Mouse (Mus musculus) 3134 (cell line): ENCODE measurements around the gene Gm20604.

Source experiments
- DNase-seq: peaks from one replicate; pipeline ENCODE4 v3.0.0-alpha.2; 2011; ENCODE audit warnings: low spot score; ENCODE audit not compliant: insufficient read length; ENCODE audit errors: extremely low read depth

The Gm20604 gene

DNA sequence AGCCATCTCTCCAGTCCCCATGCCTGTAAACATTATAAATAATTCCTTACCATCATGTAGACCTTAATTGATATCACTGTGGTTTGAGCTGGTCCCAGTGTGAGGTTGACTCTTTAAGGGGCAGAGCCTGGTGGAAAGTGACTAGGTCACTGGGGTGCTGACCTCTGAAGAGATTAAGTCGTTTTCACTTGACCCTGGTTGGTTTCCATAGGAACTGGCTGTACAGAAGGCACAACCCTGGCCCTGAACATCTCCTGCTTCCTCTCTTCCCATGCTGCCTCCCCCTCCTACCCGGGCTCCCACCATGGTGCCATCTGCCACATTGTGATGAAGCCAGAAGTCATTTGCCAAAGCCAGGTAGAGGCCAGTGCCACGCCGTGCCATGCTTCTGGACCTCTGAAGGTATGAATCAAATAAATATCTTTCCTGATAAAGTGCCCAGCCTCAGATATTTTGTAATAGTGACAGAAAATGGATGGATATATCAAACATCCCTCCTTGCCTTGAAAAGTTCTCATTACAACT lies 47.6 kb downstream of the Gm20604 start:
- no peak for DNase-seq

DNA sequence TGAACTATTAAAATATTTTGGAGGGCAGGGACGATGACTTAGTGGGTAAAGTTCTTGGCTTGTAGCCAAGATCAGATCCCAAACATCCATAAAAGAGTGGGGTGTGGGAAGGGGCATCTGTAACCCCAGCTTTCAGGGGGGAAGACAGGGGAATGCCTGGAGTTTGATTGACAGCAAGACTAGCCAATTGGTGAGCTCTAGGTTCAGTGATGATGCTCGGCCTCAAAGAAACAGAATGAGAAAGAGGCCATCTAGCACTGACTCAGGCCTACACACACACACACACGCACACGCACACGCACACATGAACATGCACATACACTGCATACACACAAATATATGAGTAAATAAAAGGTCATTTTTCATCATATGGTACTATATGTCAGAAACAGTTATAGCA lies 48.6 kb downstream of the Gm20604 start:
- DNase-seq, result no peak

DNA sequence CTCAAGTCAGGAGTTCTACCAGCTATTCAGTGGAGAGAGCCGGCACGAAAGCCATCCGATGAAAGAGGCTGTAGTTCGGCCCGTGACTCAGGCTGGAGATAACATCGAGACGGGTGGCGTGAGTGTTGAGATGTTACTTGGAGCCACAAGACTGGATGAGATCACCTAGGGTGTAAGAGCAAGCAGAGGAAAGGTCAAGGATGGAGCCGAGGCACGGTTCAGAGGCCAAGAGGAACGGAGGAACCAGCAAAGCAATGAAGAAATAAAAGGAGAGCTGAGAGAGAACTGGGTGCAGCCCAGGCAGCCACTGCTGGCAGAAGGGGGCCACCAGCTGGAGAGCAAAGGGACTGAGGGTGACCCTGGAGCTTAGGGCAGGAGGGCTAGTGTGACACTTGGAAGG lies 50.3 kb downstream of the Gm20604 start:
- peak; percentile 51 for DNase-seq

DNA sequence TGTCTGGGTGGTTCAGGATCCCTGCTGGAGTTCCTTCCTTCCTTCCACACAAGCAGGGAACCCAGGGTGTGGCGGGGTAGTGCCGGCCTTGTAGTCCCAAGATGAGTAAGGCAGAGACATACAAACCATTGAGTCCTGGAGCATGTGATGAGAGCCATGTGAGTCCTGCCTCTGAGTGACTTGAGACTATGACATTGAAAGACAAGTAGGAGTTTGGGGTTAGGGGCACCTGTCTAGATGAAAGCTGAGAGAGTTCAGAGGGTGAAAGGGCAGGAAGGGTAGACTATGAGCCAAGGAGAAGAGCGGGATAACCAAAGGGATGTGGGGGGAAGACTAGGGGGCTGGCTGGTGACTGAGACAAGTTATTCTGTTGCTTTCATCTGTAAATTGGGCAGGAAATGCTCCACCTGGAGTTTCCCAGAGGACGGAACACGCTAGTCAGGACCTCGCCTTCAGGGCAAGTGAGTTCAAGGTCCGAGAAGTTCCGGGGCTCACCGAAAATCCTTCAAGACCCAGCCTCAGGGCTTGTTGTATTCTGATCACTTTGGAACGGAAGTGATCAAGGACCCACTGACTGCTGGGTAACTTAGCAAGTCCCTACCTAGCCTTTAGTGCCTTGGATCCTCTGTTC lies 51.5 kb downstream of the Gm20604 start:
- DNase-seq, result no peak

DNA sequence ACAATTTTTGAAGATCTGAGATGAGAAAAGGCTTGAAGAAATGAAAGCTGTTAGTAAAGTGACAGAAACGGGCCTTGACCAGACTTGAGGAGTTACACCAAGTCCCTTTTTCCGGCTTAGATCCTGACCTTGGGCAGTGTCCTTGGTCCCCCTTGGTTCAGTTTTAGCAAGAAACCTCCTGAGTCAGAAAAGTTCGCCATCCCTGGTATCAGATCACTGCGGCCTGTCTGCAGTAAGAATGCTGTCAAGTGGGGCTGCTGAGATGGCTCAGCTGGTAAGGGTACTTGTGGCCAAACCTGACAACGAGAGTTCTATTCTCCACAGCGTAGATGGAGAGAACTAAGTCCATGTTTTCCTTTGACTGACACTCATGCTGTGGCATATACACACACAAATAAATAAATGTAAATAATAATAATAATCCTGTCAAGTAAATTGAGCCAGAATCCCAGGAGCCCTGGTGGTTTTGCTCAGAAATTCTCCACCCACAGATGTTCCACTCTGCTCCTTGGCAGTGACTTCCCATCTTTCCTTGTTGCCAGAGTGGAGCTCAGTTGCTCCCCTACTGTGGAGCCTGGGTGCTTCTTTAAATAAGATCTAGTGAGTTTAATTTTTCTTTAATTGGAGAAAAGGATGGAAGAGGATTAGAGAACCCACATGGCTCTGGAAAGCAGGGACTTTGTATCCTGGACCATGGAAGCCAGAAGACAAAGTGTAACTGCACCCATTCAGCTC lies 52.4 kb downstream of the Gm20604 start:
- DNase-seq, result no peak

DNA sequence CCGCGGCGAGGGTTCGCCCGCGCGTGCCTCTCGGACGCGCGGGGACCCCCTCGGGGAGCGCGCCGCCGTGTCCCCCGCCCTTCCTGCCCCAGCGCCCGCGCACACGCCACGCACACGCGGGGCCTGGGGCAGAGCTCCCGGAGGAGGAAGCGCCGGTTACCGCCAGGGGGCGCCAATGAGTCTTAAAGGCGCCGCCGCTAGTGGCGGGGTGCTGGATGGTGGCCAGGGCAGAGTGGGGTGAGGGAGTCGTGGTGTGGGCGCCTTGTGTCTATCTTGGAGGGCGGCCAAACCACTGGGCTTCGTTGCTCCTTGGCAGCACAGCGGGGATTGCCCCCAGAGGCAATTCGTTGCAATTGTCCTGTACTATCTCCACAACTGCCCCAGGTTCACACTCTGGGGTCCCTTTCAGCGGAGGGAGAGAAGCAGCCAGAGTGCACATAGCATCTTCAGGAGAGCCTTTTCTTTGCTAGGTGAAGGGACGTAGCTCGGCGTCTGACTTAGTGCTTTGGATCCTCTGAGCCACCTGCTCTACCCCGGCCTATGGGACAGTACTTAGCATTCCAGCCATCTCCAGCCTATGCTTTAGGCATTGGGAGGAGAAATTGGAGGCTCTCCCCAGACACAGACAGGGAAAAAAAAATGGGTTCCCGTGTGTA lies 53.1 kb downstream of the Gm20604 start:
- peak; percentile 84 for DNase-seq

DNA sequence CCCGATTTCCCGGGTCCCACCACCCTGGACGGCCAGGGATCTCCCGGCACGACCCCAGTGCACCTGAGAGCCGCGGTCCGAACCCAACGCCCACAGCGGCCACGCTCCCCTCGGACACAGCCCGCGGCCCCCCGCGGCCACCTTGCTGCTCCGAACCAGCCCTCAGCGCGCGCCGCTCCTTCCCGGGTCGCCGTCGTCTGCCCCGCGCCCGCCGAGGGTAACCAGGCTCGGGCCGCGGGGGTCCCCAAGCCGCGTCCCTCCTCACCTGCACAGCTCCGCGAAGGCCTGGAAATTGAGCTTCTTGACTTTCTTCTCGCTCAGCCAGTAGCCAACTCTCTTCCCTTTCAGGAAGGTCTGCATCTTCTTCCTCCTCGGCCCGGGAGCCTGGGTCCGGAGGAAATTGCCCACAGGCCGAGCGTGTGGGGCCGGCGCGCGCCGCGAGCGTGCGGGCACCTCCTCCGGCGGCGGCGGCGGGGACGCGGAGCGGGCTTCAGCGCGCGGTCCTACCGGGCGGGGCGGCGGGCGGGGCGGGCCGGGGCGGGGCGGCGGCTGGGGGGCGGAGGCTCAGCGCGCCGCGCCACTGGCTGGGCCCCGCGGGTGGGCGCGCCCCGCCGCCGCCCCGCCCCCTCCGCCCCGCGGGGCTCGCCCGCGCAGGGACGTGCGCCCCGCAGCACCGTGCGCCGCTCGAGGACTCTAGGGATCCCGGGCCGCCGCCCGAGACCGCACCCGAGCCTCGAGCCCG lies 53.8 kb downstream of the Gm20604 start, which contains the start of gene Itpk1:
TSS of gene Itpk1 (minus strand) at position 474 of the 742 bp plus-strand sequence.
- peak; percentile 49 for DNase-seq

DNA sequence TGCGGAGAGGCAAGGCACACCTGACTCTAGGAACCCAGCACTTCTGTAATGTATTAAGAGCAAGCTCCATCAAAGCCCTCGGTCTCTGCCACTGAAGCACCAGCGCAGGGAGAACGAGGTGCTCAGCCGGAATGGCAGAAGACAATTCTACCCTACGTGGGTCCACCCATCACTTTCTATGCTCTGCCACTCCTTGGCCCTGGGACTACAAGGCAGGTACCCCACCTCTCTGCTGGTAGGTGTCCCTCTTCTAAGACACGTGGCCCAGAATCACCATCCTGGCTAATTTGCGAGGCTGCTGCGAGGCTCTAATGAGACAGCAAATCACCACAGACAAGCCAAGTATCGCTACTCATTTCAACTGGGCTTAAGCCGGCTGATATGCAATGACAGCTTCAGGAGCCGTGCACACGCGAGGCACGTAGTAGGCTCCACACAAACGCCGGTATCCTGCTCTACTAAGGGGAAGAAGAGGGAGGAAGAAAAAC lies 54.5 kb downstream of the Gm20604 start:
- peak; percentile 28 for DNase-seq

DNA sequence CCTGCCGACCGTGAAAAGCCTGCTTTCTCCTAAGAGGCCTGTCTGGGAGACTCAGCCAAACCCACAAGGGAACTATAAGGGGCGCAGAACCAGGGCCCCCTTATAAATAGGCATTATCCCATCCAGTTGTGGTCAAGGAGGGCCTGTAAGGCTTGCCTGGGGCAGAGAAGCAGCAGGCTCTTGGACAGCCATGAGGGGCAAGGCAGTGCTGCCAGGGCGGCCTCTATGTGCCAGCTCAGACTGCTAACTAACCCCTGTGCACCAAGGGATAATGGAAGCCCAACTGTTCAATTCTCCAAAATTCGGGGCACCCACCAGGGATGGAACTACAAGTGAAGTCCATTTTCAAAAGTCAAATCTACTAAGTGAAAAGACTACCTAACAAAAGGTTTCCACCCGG lies 55.0 kb downstream of the Gm20604 start:
- no peak for DNase-seq

DNA sequence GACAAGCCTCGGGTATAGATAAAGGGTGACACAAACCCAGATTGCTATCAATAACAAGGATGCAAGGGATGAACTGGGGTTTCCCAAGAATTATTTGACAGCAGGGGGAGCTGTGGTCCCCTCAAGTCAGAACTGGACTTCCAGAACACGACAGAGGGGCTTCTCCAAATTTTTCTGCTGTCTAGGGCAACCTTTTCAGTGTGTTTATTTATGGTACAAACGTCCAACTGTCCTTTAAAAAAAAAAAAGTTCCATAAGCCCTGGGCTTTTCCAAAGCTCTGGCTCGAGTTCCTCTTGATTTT lies 55.4 kb downstream of the Gm20604 start:
- DNase-seq, result no peak

DNA sequence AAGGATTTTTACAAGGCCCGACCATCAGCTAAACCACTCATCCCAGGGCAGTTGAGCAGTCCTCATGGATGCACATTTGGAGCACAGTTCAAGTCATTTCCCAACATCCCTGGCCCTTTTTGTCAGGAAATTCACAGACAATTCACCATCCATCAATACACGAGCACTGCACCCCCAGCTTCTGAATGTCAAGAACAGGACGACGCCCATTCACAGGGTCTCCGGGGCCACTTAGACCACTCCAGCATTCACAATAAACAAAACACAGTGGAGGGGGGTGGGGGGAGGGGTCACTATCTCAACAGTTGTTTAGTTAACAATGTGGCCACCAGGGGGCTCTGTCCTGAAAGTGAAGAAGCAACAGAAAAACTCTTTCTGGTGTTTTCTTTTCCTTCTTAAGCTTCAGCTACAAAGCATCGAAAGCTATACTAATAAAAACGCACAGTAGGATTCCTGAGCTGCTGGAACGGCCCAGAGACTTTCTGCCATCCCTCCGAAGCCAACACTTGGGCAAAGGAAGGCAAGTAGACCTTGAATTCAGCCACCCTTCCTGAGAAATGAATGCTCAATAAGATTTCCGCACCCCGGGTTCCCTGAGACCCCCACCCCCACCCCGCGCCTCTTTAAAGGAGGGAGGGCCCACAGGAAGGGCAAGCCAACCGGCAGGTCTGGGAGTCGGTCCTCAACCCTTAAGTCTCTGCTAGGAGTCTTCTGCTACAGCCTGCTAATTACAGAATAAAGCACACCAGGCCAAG lies 55.9 kb downstream of the Gm20604 start:
- peak; percentile 39 for DNase-seq

DNA sequence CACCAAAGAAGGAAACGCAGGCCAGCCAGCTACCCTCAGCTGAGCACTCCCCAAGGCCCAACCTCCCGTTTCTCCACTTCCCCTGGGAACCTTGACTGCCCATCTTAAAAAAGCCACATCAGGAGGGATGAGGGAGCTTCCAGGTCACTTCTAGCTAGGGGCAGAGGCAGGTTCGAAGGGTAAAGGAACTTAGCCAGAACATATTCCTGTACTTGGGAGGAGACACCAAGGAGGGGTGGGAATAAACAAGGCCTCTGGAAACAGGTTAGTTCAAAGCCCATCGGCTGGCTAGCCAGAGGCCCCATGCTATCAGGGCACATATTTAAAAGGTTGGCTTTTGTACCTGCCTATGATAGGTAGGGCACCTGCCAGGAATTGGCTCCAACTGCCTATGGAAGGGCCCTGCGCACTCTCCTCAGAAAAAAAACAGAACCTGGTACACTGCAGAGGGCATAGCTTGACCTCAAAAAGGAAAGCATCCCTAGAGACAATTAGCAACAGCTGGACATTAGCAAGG lies 56.7 kb downstream of the Gm20604 start:
- no peak for DNase-seq

DNA sequence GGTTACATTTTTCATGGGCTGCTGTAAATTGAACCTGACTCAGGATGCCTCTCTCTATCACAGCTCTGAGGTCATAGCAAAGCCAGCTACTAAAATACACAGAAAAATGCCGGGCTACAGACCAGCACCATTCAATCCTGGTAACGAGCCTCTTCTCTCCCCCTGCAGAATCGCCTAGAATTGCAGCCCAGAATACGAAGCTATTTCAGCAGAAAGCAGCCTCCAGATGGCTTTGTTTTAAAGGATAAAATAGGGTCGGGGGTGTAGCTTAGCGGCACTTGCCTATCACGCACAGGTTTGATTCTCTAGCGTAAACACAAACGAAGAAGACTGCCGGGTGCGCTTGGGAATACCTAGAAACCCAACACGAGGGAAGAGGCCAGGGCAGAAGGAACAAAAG lies 58.0 kb downstream of the Gm20604 start:
- DNase-seq, result no peak

DNA sequence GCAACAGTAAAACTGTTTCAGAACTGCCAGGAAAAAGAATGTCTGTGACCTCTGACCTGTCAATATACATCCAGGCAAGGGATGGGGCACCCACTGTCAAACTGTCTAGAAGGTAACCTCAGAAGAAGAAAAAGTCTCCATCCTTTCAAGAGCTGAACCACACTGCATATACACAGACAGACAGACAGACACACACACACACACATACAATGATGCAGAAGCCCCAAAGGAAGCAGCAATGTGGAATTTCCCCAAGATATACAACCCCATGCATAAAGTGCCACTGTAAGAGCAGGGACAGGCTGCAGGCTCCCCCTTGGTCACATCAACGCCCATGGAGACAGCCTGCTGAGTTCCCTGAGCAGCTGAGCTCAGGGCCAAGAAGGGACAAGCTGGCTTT lies 59.3 kb downstream of the Gm20604 start:
- no peak for DNase-seq

DNA sequence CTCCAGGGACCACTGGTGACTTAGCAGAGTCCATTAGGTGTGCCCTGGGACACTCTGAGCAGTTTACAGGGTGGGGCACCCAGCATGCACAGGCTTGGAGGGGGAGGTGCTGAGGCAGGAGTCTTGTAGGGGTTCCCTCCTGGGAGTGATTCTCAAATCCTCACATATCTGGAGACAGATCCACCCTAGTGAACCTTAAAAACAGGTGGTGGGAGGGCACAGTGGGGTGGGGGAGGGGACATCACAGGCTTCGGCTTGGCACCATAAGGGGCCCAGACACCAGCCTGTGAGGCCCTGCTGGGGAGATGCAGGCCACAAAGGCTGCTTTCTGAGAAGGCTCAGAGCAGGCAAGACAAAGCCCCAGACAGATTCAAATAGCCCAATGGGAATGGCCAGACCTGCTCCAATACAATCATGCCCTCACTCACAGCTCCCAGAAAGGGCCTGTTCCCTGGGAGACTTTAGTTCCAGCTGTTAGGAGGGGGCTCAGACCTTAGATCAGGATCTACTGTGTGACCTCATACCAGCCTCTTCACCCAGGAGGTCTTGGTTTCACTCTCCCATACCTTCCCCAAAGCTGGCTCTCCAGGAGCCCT lies 60.3 kb downstream of the Gm20604 start:
- DNase-seq, result no peak

DNA sequence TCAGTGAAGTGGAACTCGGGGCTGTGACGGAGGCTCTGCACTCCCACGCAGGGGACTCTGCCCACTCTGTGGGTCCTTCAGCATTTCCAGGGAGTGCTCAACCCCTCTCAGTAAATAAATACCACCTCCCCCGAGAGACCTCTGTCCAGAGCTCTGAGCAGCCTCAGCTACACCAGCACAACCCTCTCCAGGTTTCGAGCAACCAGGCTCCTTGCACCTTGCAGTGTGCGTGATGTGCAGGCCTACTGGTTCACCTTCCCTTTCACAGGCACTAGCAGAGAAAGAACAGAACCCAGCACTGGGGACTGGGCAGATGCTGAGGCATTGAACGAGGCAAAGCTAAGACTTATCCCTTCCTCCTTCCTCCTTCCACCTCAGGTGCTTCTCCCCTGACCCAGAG lies 61.1 kb downstream of the Gm20604 start:
- no peak for DNase-seq

DNA sequence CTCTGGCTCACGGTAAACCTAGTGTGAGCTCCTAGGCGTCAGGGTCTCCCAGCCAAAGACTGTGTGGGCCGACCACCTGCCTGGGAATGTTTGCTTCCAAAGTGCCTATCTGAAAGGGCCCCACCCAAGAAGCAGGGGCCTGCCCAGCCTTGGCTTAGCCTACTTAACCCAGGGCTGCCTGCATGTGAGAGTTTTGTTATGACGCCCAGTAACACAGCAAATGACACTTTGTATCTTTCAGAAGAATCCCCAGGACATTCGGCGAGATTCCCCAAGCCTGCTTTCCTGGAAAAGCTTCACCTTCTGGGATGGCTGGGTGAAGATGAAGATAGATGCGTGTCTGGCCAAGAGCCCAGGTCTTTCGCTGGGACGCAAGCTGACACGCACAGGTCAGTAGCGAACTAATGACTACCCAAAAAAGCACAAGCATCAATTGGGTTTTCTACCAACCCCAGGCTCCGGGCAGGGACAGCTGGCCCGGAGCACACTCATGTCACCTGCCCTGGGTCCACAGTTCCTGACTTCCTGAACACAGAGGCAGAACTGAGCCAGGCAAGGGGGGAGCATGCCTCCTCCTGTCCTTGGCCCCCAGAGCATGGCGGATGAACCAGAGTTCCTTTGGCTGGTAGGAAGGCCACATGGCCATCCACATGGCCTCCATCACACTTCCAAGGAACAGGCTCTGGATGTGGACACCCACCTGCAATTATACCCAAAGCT lies 61.7 kb downstream of the Gm20604 start:
- DNase-seq, result no peak

DNA sequence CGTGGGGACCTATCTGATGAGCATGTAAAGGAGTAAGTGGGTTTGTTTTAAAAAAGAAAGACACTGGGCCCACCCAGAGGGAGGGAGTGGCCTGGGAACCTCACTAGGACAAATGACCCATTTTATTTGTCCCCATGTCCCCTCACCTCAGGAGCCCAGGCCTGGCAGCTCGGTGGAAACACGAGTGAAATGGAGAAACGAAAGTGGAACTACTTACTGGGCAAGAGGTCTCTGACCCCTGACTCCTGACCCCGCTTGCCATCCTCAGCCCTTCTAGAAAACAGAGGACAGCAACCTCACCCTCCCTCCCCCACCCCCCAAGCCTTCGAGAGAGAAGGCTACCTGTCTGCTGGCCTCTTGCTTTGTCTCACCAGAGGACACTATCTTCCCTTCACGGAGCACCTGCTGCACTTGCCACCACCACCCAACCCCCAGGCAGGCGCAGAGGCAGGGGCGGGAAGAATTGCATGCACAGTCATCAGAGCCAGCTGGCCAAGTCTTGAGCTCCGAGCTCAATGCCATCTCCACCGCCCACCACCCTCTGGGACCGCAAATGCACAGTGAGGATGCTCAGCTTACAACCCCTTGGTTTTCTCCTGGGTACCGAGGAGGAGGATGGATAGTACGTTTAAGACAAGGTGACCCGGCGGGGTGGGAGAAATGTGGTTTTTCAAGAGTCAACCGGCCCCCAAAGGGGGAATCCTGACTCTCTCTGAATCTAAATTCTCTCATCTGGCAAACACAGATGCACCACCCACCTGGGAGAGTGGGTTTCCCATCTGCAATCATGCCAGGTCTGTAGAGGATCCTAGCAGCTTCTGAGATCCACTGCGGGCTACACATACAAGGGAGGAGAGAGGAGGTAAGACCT lies 62.9 kb downstream of the Gm20604 start:
- DNase-seq, result no peak
